Mouse (Mus musculus) stomach, embryonic 15.5 days (tissue): Measurements from ENCODE around the gene Arhgef10l. TPM values are rescaled to one million over a fixed set of nuclear protein-coding genes. Genes with fewer than 3 reads are reported as not detected.

Experiments
- ATAC-seq: fragments of 200-750 bp; cut with Nextera tagmentation; 2 replicates; pipeline ENCODE4 v1.8.0; 2017; ENCODE audit warnings: low read depth, moderate number of reproducible peaks, moderate TSS enrichment; ENCODE audit not compliant: insufficient read depth, low FRiP score
- H3K27ac ChIP-seq: fragments of 300-500 bp; sonication (generic); 2 replicates; pipeline ENCODE4 v1.5.1; 2015; ENCODE audit warnings: mild to moderate bottlenecking, inconsistent platforms
- H3K27me3 ChIP-seq: fragments of 300-500 bp; sonication (generic); replicated peaks from 2 replicates; pipeline ENCODE4 v1.6.1; 2015; ENCODE audit warnings: inconsistent platforms
- H3K36me3 ChIP-seq: fragments of 300-500 bp; sonication (generic); 2 replicates; pipeline ENCODE4 v1.6.1; 2015; ENCODE audit warnings: inconsistent platforms
- H3K4me1 ChIP-seq: fragments of 300-500 bp; sonication (generic); 2 replicates; pipeline ENCODE4 v1.6.1; 2015; ENCODE audit warnings: inconsistent platforms
- H3K4me2 ChIP-seq: fragments of 300-500 bp; sonication (generic); 2 replicates; pipeline ENCODE4 v1.6.1; 2015; ENCODE audit warnings: mild to moderate bottlenecking, inconsistent platforms
- H3K4me3 ChIP-seq: fragments of 300-500 bp; sonication (generic); replicated peaks from 2 replicates; pipeline ENCODE4 v1.5.1; 2015; ENCODE audit warnings: inconsistent platforms
- H3K9ac ChIP-seq: fragments of 300-500 bp; sonication (generic); 2 replicates; pipeline ENCODE4 v1.6.1; 2015; ENCODE audit warnings: inconsistent platforms
- H3K9me3 ChIP-seq: fragments of 300-500 bp; sonication (generic); 2 replicates; pipeline ENCODE4 v1.6.1; 2016; ENCODE audit warnings: inconsistent platforms
- WGBS: fragments of 180-500 bp; shearing (Covaris S2); methylation state at CpG from one replicate; pipeline ENCODE4 v1.1.7; 2015; 5-methylcytosine and 5-hydroxymethylcytosine counted together
- polyA plus RNA-seq: library from polyadenylated mRNA; unstranded; fragments of >200 nt; fragmentation: Nextera tagmentation; extraction: Ambion mirVana; gene quantifications from 2 replicates; pipeline ENCODE4 v1.2.1, GENCODE M21; 2015

The Arhgef10l gene
- 15.2 and 15.9 TPM in 2 replicates for polyA plus RNA-seq

GRCm38 (mm10) chr4:140665760-140666159 lies at the start of gene Arhgef10l:
Gene Arhgef10l, minus strand, starts transcription at chr4:140666012.
- H3K36me3 ChIP-seq: no peaks in the 10 kb centered on the region
- H3K27ac ChIP-seq: peak within 1 kb of the TSS; percentile 54
- H3K4me3 ChIP-seq: peak within 1 kb of the TSS; percentile 11; the same call in 1 of the 2 replicates
- H3K27me3 ChIP-seq: no peaks in the 10 kb centered on the region
- peak; percentile 92 for ATAC-seq
- H3K9me3 ChIP-seq: no peaks in the 10 kb centered on the region
- no peak within 1 kb of the TSS for H3K9ac ChIP-seq
- peaks cover 12% of the 10 kb centered on the region for H3K4me1 ChIP-seq
- peak within 1 kb of the TSS; percentile 34 for H3K4me2 ChIP-seq
- WGBS: 52% methylated on average over 11 of the region's 11 CpGs

GRCm38 (mm10) chr4:140714586-140714985 lies 48.8 kb upstream of the Arhgef10l start:
- H3K9me3 ChIP-seq: no peaks in the 10 kb centered on the region
- no peak for ATAC-seq
- H3K9ac ChIP-seq: no peak overlapping the region
- WGBS: 72% methylated on average over 5 of the region's 5 CpGs
- H3K27ac ChIP-seq: no peak overlapping the region
- no peak overlapping the region for H3K4me2 ChIP-seq
- no peaks in the 10 kb centered on the region for H3K27me3 ChIP-seq
- peaks cover 76% of the 10 kb centered on the region for H3K36me3 ChIP-seq
- H3K4me1 ChIP-seq: peaks cover 10% of the 10 kb centered on the region
- H3K4me3 ChIP-seq: no peak overlapping the region

- WGBS: 39% methylated on average over 29 of the region's 29 CpGs
- no peak overlapping the region for H3K9ac ChIP-seq
- ATAC-seq: peak; percentile 82
- no peak overlapping the region for H3K4me3 ChIP-seq
- peaks cover 18% of the 10 kb centered on the region for H3K4me1 ChIP-seq
- H3K27ac ChIP-seq: peak overlapping the region; percentile 45
- H3K36me3 ChIP-seq: peaks cover 79% of the 10 kb centered on the region
- no peaks in the 10 kb centered on the region for H3K9me3 ChIP-seq
- H3K27me3 ChIP-seq: no peaks in the 10 kb centered on the region
- H3K4me2 ChIP-seq: no peak overlapping the region
Observed at GRCm38 (mm10) chr4:140713480-140714365, 47.9 kb upstream of the Arhgef10l start.

GRCm38 (mm10) chr4:140711360-140711759 lies 45.5 kb upstream of the Arhgef10l start:
- Histone ChIP-seq H3K9ac (no peak overlapping the region), H3K4me1 (peaks cover 39% of the 10 kb centered on the region), H3K27me3 (no peaks in the 10 kb centered on the region), H3K9me3 (no peaks in the 10 kb centered on the region), H3K27ac (no peak overlapping the region), H3K4me2 (no peak overlapping the region), H3K4me3 (no peak overlapping the region), H3K36me3 (peaks cover 61% of the 10 kb centered on the region)
- 79% methylated on average over 5 of the region's 5 CpGs for whole genome bisulfite sequencing
- ATAC-seq: no peak

GRCm38 (mm10) chr4:140710781-140711180 lies 45.0 kb upstream of the Arhgef10l start:
- 84% methylated on average over 10 of the region's 10 CpGs for WGBS
- H3K27me3 ChIP-seq: no peaks in the 10 kb centered on the region
- H3K9me3 ChIP-seq: no peaks in the 10 kb centered on the region
- H3K9ac ChIP-seq: no peak overlapping the region
- H3K36me3 ChIP-seq: peaks cover 56% of the 10 kb centered on the region
- H3K27ac ChIP-seq: no peak overlapping the region
- no peak overlapping the region for H3K4me2 ChIP-seq
- H3K4me1 ChIP-seq: peaks cover 43% of the 10 kb centered on the region
- ATAC-seq: no peak
- no peak overlapping the region for H3K4me3 ChIP-seq

GRCm38 (mm10) chr4:140709617-140710016 lies 43.8 kb upstream of the Arhgef10l start:
- Histone ChIP-seq H3K4me2 (no peak overlapping the region), H3K9ac (no peak overlapping the region), H3K36me3 (peaks cover 49% of the 10 kb centered on the region), H3K27me3 (no peaks in the 10 kb centered on the region), H3K9me3 (no peaks in the 10 kb centered on the region), H3K4me3 (no peak overlapping the region), H3K4me1 (peaks cover 50% of the 10 kb centered on the region), H3K27ac (no peak overlapping the region)
- 85% methylated on average over 10 of the region's 10 CpGs for WGBS
- ATAC-seq: no peak

- 0 out of 2 replicates have a peak overlapping the region, but pooled peaks have one; percentile 26 for H3K27ac ChIP-seq
- peaks cover 50% of the 10 kb centered on the region for H3K4me1 ChIP-seq
Observed at GRCm38 (mm10) chr4:140709111-140709510, 43.3 kb upstream of the Arhgef10l start.

GRCm38 (mm10) chr4:140708297-140708927 lies 42.6 kb upstream of the Arhgef10l start:
- peak; percentile 71; the same call in 1 of the 2 replicates for ATAC-seq
- Histone ChIP-seq H3K36me3 (peaks cover 44% of the 10 kb centered on the region), H3K4me3 (no peak overlapping the region), H3K27me3 (no peaks in the 10 kb centered on the region), H3K4me1 (peaks cover 55% of the 10 kb centered on the region), H3K9ac (no peak overlapping the region), H3K27ac (peak overlapping the region; percentile 66), H3K4me2 (no peak overlapping the region), H3K9me3 (no peaks in the 10 kb centered on the region)
- 66% methylated on average over 18 of the region's 18 CpGs for WGBS

More at GRCm38 (mm10) chr4:140709111-140709510, 43.3 kb upstream of the Arhgef10l start:
- no peak overlapping the region for H3K4me2 ChIP-seq
- 81% methylated on average over 7 of the region's 7 CpGs for WGBS
- no peaks in the 10 kb centered on the region for H3K9me3 ChIP-seq
- H3K36me3 ChIP-seq: peaks cover 44% of the 10 kb centered on the region
- H3K9ac ChIP-seq: no peak overlapping the region
- H3K27me3 ChIP-seq: no peaks in the 10 kb centered on the region
- no peak for ATAC-seq
- no peak overlapping the region for H3K4me3 ChIP-seq

- no peaks in the 10 kb centered on the region for H3K9me3 ChIP-seq
- no peak for ATAC-seq
- no peaks in the 10 kb centered on the region for H3K27me3 ChIP-seq
- H3K4me2 ChIP-seq: no peak overlapping the region
- peaks cover 40% of the 10 kb centered on the region for H3K36me3 ChIP-seq
- H3K27ac ChIP-seq: peak overlapping the region; percentile 66
- H3K9ac ChIP-seq: no peak overlapping the region
- WGBS: 73% methylated on average over 4 of the region's 4 CpGs
- peaks cover 56% of the 10 kb centered on the region for H3K4me1 ChIP-seq
- no peak overlapping the region for H3K4me3 ChIP-seq
Observed at GRCm38 (mm10) chr4:140707615-140708014, 41.8 kb upstream of the Arhgef10l start.

- 36% methylated on average over 4 of the region's 4 CpGs for WGBS
Observed at GRCm38 (mm10) chr4:140704166-140704565, 38.4 kb upstream of the Arhgef10l start.

GRCm38 (mm10) chr4:140703636-140704035 lies 37.8 kb upstream of the Arhgef10l start:
- ATAC-seq: no peak

More at GRCm38 (mm10) chr4:140704166-140704565, 38.4 kb upstream of the Arhgef10l start:
- 0 out of 2 replicates have a peak overlapping the region, but pooled peaks have one; percentile 98 for H3K27ac ChIP-seq
- H3K36me3 ChIP-seq: peaks cover 10% of the 10 kb centered on the region; the same call in 1 of the 2 replicates
- no peak for ATAC-seq
- H3K4me1 ChIP-seq: peaks cover 63% of the 10 kb centered on the region
- no peaks in the 10 kb centered on the region for H3K27me3 ChIP-seq
- 0 out of 2 replicates have a peak overlapping the region, but pooled peaks have one; percentile 7 for H3K9ac ChIP-seq
- H3K9me3 ChIP-seq: no peaks in the 10 kb centered on the region
- peak overlapping the region; percentile 86 for H3K4me3 ChIP-seq
- peak overlapping the region; percentile 90 for H3K4me2 ChIP-seq

More at GRCm38 (mm10) chr4:140703636-140704035, 37.8 kb upstream of the Arhgef10l start:
- Histone ChIP-seq H3K27me3 (no peaks in the 10 kb centered on the region), H3K27ac (peak overlapping the region; percentile 98; the same call in 1 of the 2 replicates), H3K4me1 (peaks cover 58% of the 10 kb centered on the region), H3K9ac (peak overlapping the region; percentile 22; the same call in 1 of the 2 replicates), H3K36me3 (0 out of 2 replicates have a peak, but pooled peaks cover 5% of the 10 kb centered on the region), H3K4me2 (peak overlapping the region; percentile 90), H3K4me3 (peak overlapping the region; percentile 86), H3K9me3 (no peaks in the 10 kb centered on the region)
- WGBS: 9% methylated on average over 8 of the region's 8 CpGs
